Mouse (Mus musculus) kidney, embryonic 15.5 days (tissue): ENCODE measurements around the gene Gucd1. TPM values are rescaled to one million over a fixed set of nuclear protein-coding genes. Genes with fewer than 3 reads are reported as not detected.

ENCODE experiments used
- ATAC-seq: fragments of 200-750 bp; cut with Nextera tagmentation; replicated peaks from 2 replicates; pipeline ENCODE4 v1.8.0; 2017; ENCODE audit warnings: moderate TSS enrichment; ENCODE audit not compliant: low FRiP score
- H3K27ac ChIP-seq: fragments of 300-500 bp; sonication (generic); 2 replicates; pipeline ENCODE4 v1.5.1; 2015; ENCODE audit warnings: mild to moderate bottlenecking, inconsistent platforms
- H3K27me3 ChIP-seq: fragments of 300-500 bp; sonication (generic); 2 replicates; pipeline ENCODE4 v1.6.1; 2015; ENCODE audit warnings: inconsistent platforms
- H3K36me3 ChIP-seq: fragments of 300-500 bp; sonication (generic); 2 replicates; pipeline ENCODE4 v1.6.1; 2015; ENCODE audit warnings: inconsistent platforms
- H3K4me1 ChIP-seq: fragments of 300-500 bp; sonication (generic); 2 replicates; pipeline ENCODE4 v1.6.1; 2015; ENCODE audit warnings: inconsistent platforms
- H3K4me2 ChIP-seq: fragments of 300-500 bp; sonication (generic); 2 replicates; pipeline ENCODE4 v1.6.1; 2015; ENCODE audit warnings: moderate library complexity, mild to moderate bottlenecking, inconsistent platforms
- H3K4me3 ChIP-seq: fragments of 300-500 bp; sonication (generic); replicated peaks from 2 replicates; pipeline ENCODE4 v1.5.1; 2015; ENCODE audit warnings: mild to moderate bottlenecking, inconsistent platforms
- H3K9ac ChIP-seq: fragments of 300-500 bp; sonication (generic); 2 replicates; pipeline ENCODE4 v1.6.1; 2015; ENCODE audit warnings: mild to moderate bottlenecking, inconsistent platforms
- H3K9me3 ChIP-seq: fragments of 300-500 bp; sonication (generic); replicated peaks from 2 replicates; pipeline ENCODE4 v1.6.1; 2016; ENCODE audit warnings: inconsistent platforms
- WGBS: fragments of 180-500 bp; shearing (Covaris S2); methylation state at CpG from one replicate; pipeline ENCODE4 v1.1.7; 2015; ENCODE audit warnings: mixed read lengths; 5-methylcytosine and 5-hydroxymethylcytosine counted together
- polyA plus RNA-seq: library from polyadenylated mRNA; unstranded; fragments of >200 nt; fragmentation: Nextera tagmentation; extraction: Ambion mirVana; gene quantifications from 2 replicates; pipeline ENCODE4 v1.2.1, GENCODE M21; 2015

Gucd1 gene
- polyA plus RNA-seq, 1 experiment from 2014 or later: 46.0 TPM

GRCm38 (mm10) chr10:75339377-75339776, 178.4 kb downstream of the Gucd1 start:
- Histone ChIP-seq H3K4me1 (0 out of 2 replicates have a peak, but pooled peaks cover 6% of the 10 kb centered on the region), H3K9me3 (no peaks in the 10 kb centered on the region), H3K9ac (no peak overlapping the region), H3K27ac (no peak overlapping the region), H3K27me3 (peaks cover 3% of the 10 kb centered on the region; the same call in 1 of the 2 replicates), H3K4me3 (no peak overlapping the region), H3K4me2 (no peak overlapping the region), H3K36me3 (no peaks in the 10 kb centered on the region)
- 88% methylated on average over 7 of the region's 7 CpGs for WGBS
- no peak for ATAC-seq

GRCm38 (mm10) chr10:75338852-75339251, 178.9 kb downstream of the Gucd1 start:
- H3K4me3 ChIP-seq: no peak overlapping the region
- H3K4me2 ChIP-seq: no peak overlapping the region
- no peaks in the 10 kb centered on the region for H3K9me3 ChIP-seq
- H3K27me3 ChIP-seq: peaks cover 3% of the 10 kb centered on the region; the same call in 1 of the 2 replicates
- H3K27ac ChIP-seq: no peak overlapping the region
- H3K4me1 ChIP-seq: 0 out of 2 replicates have a peak, but pooled peaks cover 6% of the 10 kb centered on the region
- 84% methylated on average over 5 of the region's 5 CpGs for WGBS
- H3K9ac ChIP-seq: no peak overlapping the region
- no peak for ATAC-seq
- H3K36me3 ChIP-seq: no peaks in the 10 kb centered on the region

- H3K9me3 ChIP-seq: no peaks in the 10 kb centered on the region
- no peak overlapping the region for H3K4me2 ChIP-seq
- no peak overlapping the region for H3K4me3 ChIP-seq
- WGBS: 69% methylated on average over 10 of the region's 10 CpGs
- H3K36me3 ChIP-seq: no peaks in the 10 kb centered on the region
- H3K4me1 ChIP-seq: 0 out of 2 replicates have a peak, but pooled peaks cover 6% of the 10 kb centered on the region
- no peak for ATAC-seq
- H3K27me3 ChIP-seq: peaks cover 3% of the 10 kb centered on the region; the same call in 1 of the 2 replicates
- no peak overlapping the region for H3K9ac ChIP-seq
- no peak overlapping the region for H3K27ac ChIP-seq
Observed at GRCm38 (mm10) chr10:75337231-75337630, 180.5 kb downstream of the Gucd1 start.

- no peak for ATAC-seq
- 76% methylated on average over 6 of the region's 6 CpGs for WGBS
- H3K4me3 ChIP-seq: no peak overlapping the region
- H3K9me3 ChIP-seq: no peaks in the 10 kb centered on the region
- no peak overlapping the region for H3K27ac ChIP-seq
- H3K9ac ChIP-seq: no peak overlapping the region
- 0 out of 2 replicates have a peak, but pooled peaks cover 6% of the 10 kb centered on the region for H3K4me1 ChIP-seq
- H3K27me3 ChIP-seq: no peaks in the 10 kb centered on the region
- H3K36me3 ChIP-seq: no peaks in the 10 kb centered on the region
- H3K4me2 ChIP-seq: no peak overlapping the region
Observed at GRCm38 (mm10) chr10:75335075-75335474, 182.7 kb downstream of the Gucd1 start.

GRCm38 (mm10) chr10:75334175-75334574, 183.6 kb downstream of the Gucd1 start:
- no peak for ATAC-seq
- H3K27me3 ChIP-seq: no peaks in the 10 kb centered on the region
- no peak overlapping the region for H3K4me2 ChIP-seq
- WGBS: 45% methylated on average over 7 of the region's 7 CpGs
- no peaks in the 10 kb centered on the region for H3K36me3 ChIP-seq
- H3K4me3 ChIP-seq: no peak overlapping the region
- 0 out of 2 replicates have a peak, but pooled peaks cover 6% of the 10 kb centered on the region for H3K4me1 ChIP-seq
- no peak overlapping the region for H3K27ac ChIP-seq
- H3K9ac ChIP-seq: no peak overlapping the region
- no peaks in the 10 kb centered on the region for H3K9me3 ChIP-seq

- ATAC-seq: no peak
- no peak overlapping the region for H3K4me3 ChIP-seq
- H3K4me2 ChIP-seq: no peak overlapping the region
- H3K27ac ChIP-seq: no peak overlapping the region
- H3K36me3 ChIP-seq: no peaks in the 10 kb centered on the region
- H3K4me1 ChIP-seq: 0 out of 2 replicates have a peak, but pooled peaks cover 6% of the 10 kb centered on the region
- H3K9me3 ChIP-seq: no peaks in the 10 kb centered on the region
- H3K9ac ChIP-seq: no peak overlapping the region
- no peaks in the 10 kb centered on the region for H3K27me3 ChIP-seq
- 91% methylated on average over 23 of the region's 23 CpGs for WGBS
Observed at GRCm38 (mm10) chr10:75333176-75333776, 184.5 kb downstream of the Gucd1 start.

GRCm38 (mm10) chr10:75332268-75332667, 185.5 kb downstream of the Gucd1 start:
- Histone ChIP-seq H3K4me1 (peaks cover 10% of the 10 kb centered on the region; the same call in 1 of the 2 replicates), H3K27me3 (no peaks in the 10 kb centered on the region), H3K36me3 (no peaks in the 10 kb centered on the region), H3K9ac (no peak overlapping the region), H3K4me3 (no peak overlapping the region), H3K27ac (no peak overlapping the region), H3K9me3 (no peaks in the 10 kb centered on the region), H3K4me2 (no peak overlapping the region)
- no peak for ATAC-seq
- 71% methylated on average over 3 of the region's 3 CpGs for WGBS

GRCm38 (mm10) chr10:75328201-75328704, 189.5 kb downstream of the Gucd1 start:
- H3K9ac ChIP-seq: no peak overlapping the region
- no peak overlapping the region for H3K27ac ChIP-seq
- H3K4me2 ChIP-seq: no peak overlapping the region
- H3K9me3 ChIP-seq: no peaks in the 10 kb centered on the region
- WGBS: 31% methylated on average over 4 of the region's 4 CpGs
- no peaks in the 10 kb centered on the region for H3K36me3 ChIP-seq
- H3K4me3 ChIP-seq: no peak overlapping the region
- ATAC-seq: no peak
- no peaks in the 10 kb centered on the region for H3K27me3 ChIP-seq
- peaks cover 16% of the 10 kb centered on the region; the same call in 1 of the 2 replicates for H3K4me1 ChIP-seq

GRCm38 (mm10) chr10:75327081-75327480, 190.7 kb downstream of the Gucd1 start:
- Histone ChIP-seq H3K36me3 (no peaks in the 10 kb centered on the region), H3K9ac (no peak overlapping the region), H3K9me3 (no peaks in the 10 kb centered on the region), H3K4me2 (no peak overlapping the region), H3K27ac (no peak overlapping the region), H3K27me3 (no peaks in the 10 kb centered on the region), H3K4me3 (no peak overlapping the region), H3K4me1 (peaks cover 21% of the 10 kb centered on the region; the same call in 1 of the 2 replicates)
- WGBS: 55% methylated on average over 11 of the region's 11 CpGs
- no peak for ATAC-seq

- Histone ChIP-seq H3K4me1 (peaks cover 23% of the 10 kb centered on the region; the same call in 1 of the 2 replicates), H3K27me3 (no peaks in the 10 kb centered on the region), H3K27ac (no peak overlapping the region), H3K36me3 (no peaks in the 10 kb centered on the region), H3K9me3 (no peaks in the 10 kb centered on the region), H3K4me3 (no peak overlapping the region), H3K9ac (no peak overlapping the region), H3K4me2 (no peak overlapping the region)
- WGBS: 75% methylated on average over 3 of the region's 3 CpGs
- no peak; the same call in 1 of the 2 replicates for ATAC-seq
Observed at GRCm38 (mm10) chr10:75326553-75326952, 191.2 kb downstream of the Gucd1 start.

GRCm38 (mm10) chr10:75325821-75326220, 192.0 kb downstream of the Gucd1 start:
- no peak overlapping the region for H3K4me3 ChIP-seq
- H3K36me3 ChIP-seq: no peaks in the 10 kb centered on the region
- WGBS: 97% methylated on average over 23 of the region's 23 CpGs
- ATAC-seq: no peak
- peaks cover 23% of the 10 kb centered on the region; the same call in 1 of the 2 replicates for H3K4me1 ChIP-seq
- no peak overlapping the region for H3K27ac ChIP-seq
- no peak overlapping the region for H3K9ac ChIP-seq
- H3K4me2 ChIP-seq: no peak overlapping the region
- no peaks in the 10 kb centered on the region for H3K9me3 ChIP-seq
- H3K27me3 ChIP-seq: no peaks in the 10 kb centered on the region

GRCm38 (mm10) chr10:75324391-75324790, 193.4 kb downstream of the Gucd1 start:
- WGBS: 80% methylated on average over 10 of the region's 10 CpGs
- Histone ChIP-seq H3K4me3 (no peak overlapping the region), H3K9me3 (no peaks in the 10 kb centered on the region), H3K27ac (no peak overlapping the region), H3K9ac (no peak overlapping the region), H3K4me1 (peaks cover 23% of the 10 kb centered on the region; the same call in 1 of the 2 replicates), H3K4me2 (no peak overlapping the region), H3K27me3 (no peaks in the 10 kb centered on the region), H3K36me3 (no peaks in the 10 kb centered on the region)
- ATAC-seq: no peak
